Mouse (Mus musculus) embryonic facial prominence, embryonic 14.5 days (tissue): ENCODE measurements around the gene Sap25. TPM values are rescaled to one million over a fixed set of nuclear protein-coding genes. Genes with fewer than 3 reads are reported as not detected.
"Not testable (repeated sequence)": the region's sequence is repeated elsewhere in the genome, so short reads cannot be mapped to it uniquely, and the experiment has no call there.

Experiments used
- ATAC-seq: fragments of 200-750 bp; cut with Nextera tagmentation; 2 replicates; pipeline ENCODE4 v1.8.0; 2017; ENCODE audit warnings: low read depth, moderate number of reproducible peaks, moderate TSS enrichment
- DNase-seq: peaks from one replicate; pipeline ENCODE4 v3.0.0-alpha.2; 2015; ENCODE audit warnings: low spot score
- H3K27ac ChIP-seq: fragments of 300-500 bp; sonication (generic); replicated peaks from 2 replicates; pipeline ENCODE4 v1.5.1; 2014; ENCODE audit warnings: low read depth, mild to moderate bottlenecking, low read length, moderate library complexity
- H3K27me3 ChIP-seq: fragments of 300-500 bp; sonication (generic); replicated peaks from 2 replicates; pipeline ENCODE4 v1.6.1; 2014; ENCODE audit warnings: low read length; ENCODE audit not compliant: control insufficient read depth, insufficient read depth
- H3K36me3 ChIP-seq: fragments of 300-500 bp; sonication (generic); 2 replicates; pipeline ENCODE4 v1.6.1; 2014; ENCODE audit warnings: low read length, mixed read lengths; ENCODE audit not compliant: control insufficient read depth, insufficient read depth
- H3K4me1 ChIP-seq: fragments of 300-500 bp; sonication (generic); 2 replicates; pipeline ENCODE4 v1.6.1; 2014; ENCODE audit warnings: antibody characterized with exemption, low read length; ENCODE audit not compliant: control insufficient read depth, insufficient read depth
- H3K4me2 ChIP-seq: fragments of 300-500 bp; sonication (generic); 2 replicates; pipeline ENCODE4 v1.6.1; 2014; ENCODE audit warnings: low read depth, mild to moderate bottlenecking, low read length, moderate library complexity, mixed read lengths
- H3K4me3 ChIP-seq: fragments of 300-500 bp; sonication (generic); 2 replicates; pipeline ENCODE4 v1.5.1; 2014; ENCODE audit warnings: low read depth, mild to moderate bottlenecking, low read length
- H3K9ac ChIP-seq: fragments of 300-500 bp; sonication (generic); 2 replicates; pipeline ENCODE4 v1.6.1; 2014; ENCODE audit warnings: low read depth, mild to moderate bottlenecking, low read length, moderate library complexity, mixed read lengths
- H3K9me3 ChIP-seq: fragments of 300-500 bp; sonication (generic); 2 replicates; pipeline ENCODE4 v1.6.1; 2016; ENCODE audit warnings: low read length; ENCODE audit not compliant: control insufficient read depth
- WGBS: fragments of 180-500 bp; shearing (Covaris S2); extraction: QIAGEN DNeasy Blood & Tissue Kit; methylation state at CpG from one replicate; pipeline ENCODE4 v1.1.7; 2014; 5-methylcytosine and 5-hydroxymethylcytosine counted together
- polyA plus RNA-seq: library from polyadenylated mRNA; unstranded; fragments of >200 nt; fragmentation: Nextera tagmentation; extraction: Ambion mirVana; gene quantifications from 2 replicates; pipeline ENCODE4 v1.2.1, GENCODE M21; 2014

Gene Sap25
- polyA plus RNA-seq, 1 experiment from 2014 or later = 7.2 TPM

DNA sequence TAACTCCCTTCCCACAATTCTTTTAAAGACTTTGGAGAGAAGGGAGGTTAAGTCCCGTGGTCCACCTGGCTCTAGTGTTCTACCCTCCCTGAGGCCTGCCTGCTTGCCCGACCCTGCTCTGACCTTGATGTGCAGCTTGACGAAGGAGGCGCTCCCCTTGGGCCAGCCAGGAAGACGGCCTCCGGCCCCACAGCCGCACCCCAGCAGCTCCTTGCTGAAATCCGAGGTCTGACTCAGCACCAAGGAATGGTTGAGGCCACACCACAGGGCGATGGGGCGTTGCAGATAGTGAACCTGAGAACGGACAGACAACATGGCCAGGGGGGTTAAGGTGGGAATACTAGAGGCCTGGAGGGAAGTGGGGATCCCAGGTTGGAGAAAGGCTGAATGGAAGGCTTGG, 27.6 kb upstream of the Sap25 start, which contains the start of gene Pcolce:
Gene Pcolce (minus strand): TSS at position 235 of the 400 bp plus-strand sequence.
- H3K4me1 ChIP-seq = peaks cover 44% of the 10 kb centered on the region
- 33% methylated on average over 11 of the region's 11 CpGs for WGBS
- DNase-seq = no peak

GRCm38 (mm10) chr5:137614921-137615320, 26.2 kb upstream of the Sap25 start:
- ATAC-seq, H3K4me3 ChIP-seq, H3K27ac ChIP-seq, H3K27me3 ChIP-seq, DNase-seq, H3K9me3 ChIP-seq, H3K4me2 ChIP-seq, H3K36me3 ChIP-seq, H3K9ac ChIP-seq: not testable (repeated sequence)
- peaks cover 33% of the 10 kb centered on the region for H3K4me1 ChIP-seq
- WGBS = 91% methylated on average over 2 of the region's 2 CpGs

More for the DNA sequence above, 27.6 kb upstream of the Sap25 start, which contains the start of gene Pcolce:
- ATAC-seq = no peak
- peak within 1 kb of the TSS; percentile 39; the same call in 1 of the 2 replicates for H3K27ac ChIP-seq
- H3K4me2 ChIP-seq = no peak within 1 kb of the TSS
- H3K9me3 ChIP-seq = no peaks in the 10 kb centered on the region
- H3K36me3 ChIP-seq = no peaks in the 10 kb centered on the region
- H3K9ac ChIP-seq = peak within 1 kb of the TSS; percentile 14; the same call in 1 of the 2 replicates
- H3K4me3 ChIP-seq = no peak within 1 kb of the TSS
- no peaks in the 10 kb centered on the region for H3K27me3 ChIP-seq

GRCm38 (mm10) chr5:137615347-137615746, 25.8 kb upstream of the Sap25 start:
- 90% methylated on average over 7 of the region's 7 CpGs for WGBS

DNA sequence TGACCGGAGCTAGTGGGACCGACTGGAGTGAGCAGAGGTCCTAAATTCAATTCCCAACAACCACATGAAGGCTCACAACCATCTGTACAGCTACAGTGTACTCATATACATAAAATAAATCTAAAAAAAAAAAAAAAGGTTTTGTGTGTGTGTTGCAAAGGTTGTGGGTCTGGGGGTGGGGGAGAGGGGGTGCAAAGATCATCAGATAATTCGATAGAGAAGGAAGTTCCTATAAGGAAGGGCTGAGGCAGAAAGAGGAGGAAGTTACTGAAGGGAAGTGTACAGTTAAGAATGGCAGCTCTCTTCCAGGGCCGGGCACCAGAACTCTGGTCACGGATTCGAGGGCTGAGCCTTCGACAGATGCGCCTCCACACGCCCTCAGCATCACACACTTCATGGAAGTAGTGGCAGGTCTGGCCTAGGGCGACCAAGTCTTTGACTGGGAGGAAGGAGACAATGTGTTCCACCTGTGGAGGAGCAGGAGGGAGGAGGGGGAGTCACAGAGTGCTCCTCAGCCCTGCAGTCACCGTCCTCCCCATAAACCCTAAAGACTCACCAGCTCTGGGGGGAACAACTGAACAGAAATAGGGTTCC, 17.1 kb upstream of the Sap25 start:
- Histone ChIP-seq H3K27me3 (no peaks in the 10 kb centered on the region), H3K4me3 (no peak overlapping the region), H3K36me3 (no peaks in the 10 kb centered on the region), H3K9me3 (no peaks in the 10 kb centered on the region), H3K27ac (no peak overlapping the region), H3K9ac (no peak overlapping the region), H3K4me2 (no peak overlapping the region), H3K4me1 (peaks cover 8% of the 10 kb centered on the region; the same call in 1 of the 2 replicates)
- WGBS = 86% methylated on average over 11 of the region's 11 CpGs
- ATAC-seq = no peak
- no peak for DNase-seq

More at GRCm38 (mm10) chr5:137615347-137615746, 25.8 kb upstream of the Sap25 start:
- DNase-seq = no peak
- no peak overlapping the region for H3K27ac ChIP-seq
- no peaks in the 10 kb centered on the region for H3K36me3 ChIP-seq
- no peak overlapping the region for H3K9ac ChIP-seq
- no peak overlapping the region for H3K4me2 ChIP-seq
- H3K4me3 ChIP-seq = no peak overlapping the region
- no peaks in the 10 kb centered on the region for H3K27me3 ChIP-seq
- no peak for ATAC-seq
- no peaks in the 10 kb centered on the region for H3K9me3 ChIP-seq
- peaks cover 29% of the 10 kb centered on the region for H3K4me1 ChIP-seq

GRCm38 (mm10) chr5:137627991-137628390, 13.1 kb upstream of the Sap25 start:
- H3K36me3 ChIP-seq = no peaks in the 10 kb centered on the region
- H3K9me3 ChIP-seq = no peaks in the 10 kb centered on the region
- peaks cover 33% of the 10 kb centered on the region for H3K4me1 ChIP-seq
- peak overlapping the region; percentile 51 for H3K4me3 ChIP-seq
- DNase-seq (no peak), ATAC-seq (no peak)
- H3K27ac ChIP-seq = peak overlapping the region; percentile 88
- under 1% methylated on average over 9 of the region's 9 CpGs for WGBS
- H3K27me3 ChIP-seq = no peaks in the 10 kb centered on the region
- peak overlapping the region; percentile 70 for H3K4me2 ChIP-seq
- peak overlapping the region; percentile 67 for H3K9ac ChIP-seq

GRCm38 (mm10) chr5:137628498-137629305, 12.4 kb upstream of the Sap25 start, which contains the start of the genes Fbxo24, Lrch4 and Gm20605:
TSS of gene Fbxo24 (minus strand) at chr5:137629002.
TSS of gene Lrch4 (plus strand) at chr5:137629121.
TSS of gene Gm20605 (plus strand) at chr5:137629175.
- DNase-seq = peak; percentile 100
- no peaks in the 10 kb centered on the region for H3K27me3 ChIP-seq
- peaks cover 34% of the 10 kb centered on the region for H3K4me1 ChIP-seq
- peak within 1 kb of the TSS; percentile 81 for H3K9ac ChIP-seq
- H3K9me3 ChIP-seq = no peaks in the 10 kb centered on the region
- H3K4me2 ChIP-seq = peak within 1 kb of the TSS; percentile 94
- H3K4me3 ChIP-seq = peak within 1 kb of the TSS; percentile 99
- ATAC-seq = peak; percentile 97
- WGBS = under 1% methylated on average over 42 of the region's 46 CpGs
- H3K27ac ChIP-seq = peak within 1 kb of the TSS; percentile 89
- H3K36me3 ChIP-seq = peaks cover 3% of the 10 kb centered on the region

- Histone ChIP-seq H3K4me3 (peak overlapping the region; percentile 99), H3K36me3 (peaks cover 9% of the 10 kb centered on the region), H3K9ac (peak overlapping the region; percentile 81), H3K4me1 (peaks cover 34% of the 10 kb centered on the region), H3K9me3 (no peaks in the 10 kb centered on the region), H3K27me3 (no peaks in the 10 kb centered on the region), H3K27ac (peak overlapping the region; percentile 89), H3K4me2 (peak overlapping the region; percentile 94)
- 0 out of 2 replicates have a peak, but pooled peaks have one; percentile 4 for ATAC-seq
- peak; percentile 77 for DNase-seq
- WGBS = 0% methylated on average over 21 of the region's 23 CpGs
These were observed 11.8 kb upstream of the Sap25 start for GRCm38 (mm10) chr5:137629306-137629721.

- DNase-seq (peak; percentile 61), ATAC-seq (no peak; the same call in 1 of the 2 replicates)
- H3K27ac ChIP-seq = peak overlapping the region; percentile 89
- peak overlapping the region; percentile 99 for H3K4me3 ChIP-seq
- peaks cover 34% of the 10 kb centered on the region for H3K4me1 ChIP-seq
- no peaks in the 10 kb centered on the region for H3K9me3 ChIP-seq
- WGBS = 14% methylated on average over 6 of the region's 6 CpGs
- H3K9ac ChIP-seq = peak overlapping the region; percentile 81
- H3K27me3 ChIP-seq = no peaks in the 10 kb centered on the region
- H3K36me3 ChIP-seq = peaks cover 15% of the 10 kb centered on the region
- H3K4me2 ChIP-seq = peak overlapping the region; percentile 94
These were observed 11.1 kb upstream of the Sap25 start for GRCm38 (mm10) chr5:137629906-137630545.
